Mouse (Mus musculus) thymus, adult 2 months (tissue): ENCODE measurements around the gene Troap.

ENCODE experiments used
- CTCF ChIP-seq: fragments of 200-500 bp; IDR thresholded peaks from 2 replicates; pipeline ENCODE4 v1.5.1; 2012; ENCODE audit warnings: mild to moderate bottlenecking, control low read depth, low read length, moderate library complexity, borderline replicate concordance; ENCODE audit not compliant: control insufficient read depth, poor library complexity, insufficient read depth; ENCODE audit errors: extremely low read depth
- POLR2A ChIP-seq: fragments of 200-500 bp; IDR thresholded peaks from 2 replicates; pipeline ENCODE4 v1.6.1; 2012; ENCODE audit warnings: mild to moderate bottlenecking, low read length, control low read depth, moderate library complexity; ENCODE audit not compliant: control insufficient read depth, poor library complexity, insufficient read depth; ENCODE audit errors: extremely low read depth

DNA sequence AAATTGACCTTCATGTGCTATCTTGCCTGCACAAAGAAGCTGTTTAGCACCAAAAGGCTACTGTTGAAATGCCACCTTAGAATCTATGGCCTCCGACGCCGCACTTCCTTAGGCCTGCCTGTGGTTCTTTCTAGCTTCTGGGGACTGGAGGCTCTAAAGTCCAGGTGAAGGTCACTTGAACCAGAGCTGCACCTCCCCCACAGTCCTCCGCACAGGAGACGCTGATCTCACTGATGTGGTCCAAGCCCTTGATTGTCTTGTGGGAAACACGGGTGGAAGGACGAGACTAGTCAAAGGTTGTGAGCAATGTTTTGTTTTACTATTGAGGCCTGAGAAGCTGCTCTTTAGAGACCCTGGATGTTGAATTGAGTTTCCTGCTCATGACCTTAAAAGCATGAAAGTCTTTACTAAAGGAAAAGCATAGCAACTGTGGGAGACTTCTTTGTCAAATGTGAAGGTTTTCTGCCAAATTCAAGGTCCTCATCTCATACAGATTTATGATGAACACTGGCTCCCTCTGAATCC, 41.6 kb upstream of the Troap start:
- TF ChIP-seq POLR2A (no peak), CTCF (no peak)
